Mouse (Mus musculus): ENCODE measurements around the gene Rpl29. TPM values are rescaled to one million over a fixed set of nuclear protein-coding genes. Genes with fewer than 3 reads are reported as not detected.

Rpl29 gene
- polyA plus RNA-seq, 1 experiment = 357 TPM

DNA sequence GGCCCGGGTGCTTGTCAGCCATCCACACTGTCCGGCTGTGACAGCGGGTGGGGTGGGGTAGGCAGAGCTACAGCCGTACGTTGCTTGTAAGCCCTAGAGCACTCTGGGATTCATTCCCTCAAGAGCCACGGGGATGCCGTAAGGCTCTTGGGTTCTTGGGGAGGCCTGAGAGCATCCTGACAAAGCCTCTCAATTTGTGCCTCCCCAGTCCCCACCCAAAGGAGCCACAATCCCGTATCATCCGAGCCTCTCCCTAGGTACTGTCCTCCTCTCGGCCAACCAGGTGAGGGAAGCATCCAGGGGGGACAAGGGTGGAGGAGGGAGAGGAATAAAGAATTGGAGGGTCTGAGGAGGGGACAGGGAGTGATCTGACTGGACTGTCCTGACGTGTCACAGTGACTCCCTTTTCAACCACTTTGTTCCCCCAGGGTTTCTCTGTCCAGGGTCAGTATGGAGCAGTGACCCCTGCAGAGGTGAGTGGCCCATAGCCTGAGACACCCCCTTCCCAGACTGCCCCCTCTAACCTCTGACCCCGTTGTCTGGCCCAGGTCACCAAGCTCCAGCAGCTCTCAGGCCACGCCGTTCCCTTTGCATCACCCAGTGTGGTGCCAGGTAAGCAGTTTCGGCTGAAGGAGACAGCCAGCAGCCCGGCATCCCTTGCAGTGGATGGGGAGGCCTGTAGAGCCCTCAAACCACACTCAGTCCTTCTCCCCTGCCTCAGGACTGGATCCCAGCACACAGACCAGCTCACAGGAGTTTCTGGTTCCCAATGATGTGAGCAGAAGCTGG, 32.6 kb downstream of the Rpl29 start:
- peaks cover 11% of the 10 kb centered on the region for H3K4me1 ChIP-seq (ENCODE audit: control insufficient read depth, insufficient read depth, low read length)
- no peaks in the 10 kb centered on the region for H3K27me3 ChIP-seq (ENCODE audit: control insufficient read depth, insufficient read depth, low read length)
- TF ChIP-seq POLR2A (IDR thresholded peaks at IDR 0.05; ENCODE audit: control insufficient read depth, low read depth, low read length) (no peak), CTCF (IDR thresholded peaks at IDR 0.05; ENCODE audit: control insufficient read depth, insufficient read depth, insufficient replicate concordance, low read depth, low read length) (no peak)
- no peak overlapping the region for H3K4me3 ChIP-seq (ENCODE audit: control insufficient read depth, low read depth, low read length)
- no peaks in the 10 kb centered on the region for H3K36me3 ChIP-seq (ENCODE audit: control insufficient read depth, insufficient read depth, low read length)
- H3K27ac ChIP-seq (ENCODE audit: control insufficient read depth, insufficient read depth, low read depth, low read length) = no peak overlapping the region

DNA sequence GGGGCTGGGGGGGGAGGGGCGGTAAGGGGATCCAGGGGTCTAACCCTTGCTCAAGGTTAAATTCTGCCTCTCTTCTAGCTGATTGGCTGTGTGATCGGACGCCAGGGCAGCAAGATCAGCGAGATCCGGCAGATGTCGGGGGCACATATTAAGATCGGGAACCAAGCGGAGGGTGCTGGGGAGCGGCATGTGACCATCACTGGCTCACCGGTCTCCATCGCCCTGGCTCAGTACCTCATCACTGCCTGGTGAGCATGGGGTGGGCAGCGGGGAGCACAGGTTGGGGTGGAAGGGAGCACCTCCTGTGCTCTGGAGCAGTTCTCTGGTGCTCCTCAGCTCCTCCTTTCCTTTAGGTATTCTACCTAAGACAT, 33.2 kb downstream of the Rpl29 start:
- Histone ChIP-seq H3K4me3 (ENCODE audit: control insufficient read depth, low read depth, low read length) (no peak overlapping the region), H3K27ac (ENCODE audit: control insufficient read depth, insufficient read depth, low read depth, low read length) (no peak overlapping the region), H3K36me3 (ENCODE audit: control insufficient read depth, insufficient read depth, low read length) (no peaks in the 10 kb centered on the region), H3K4me1 (ENCODE audit: control insufficient read depth, insufficient read depth, low read length) (peaks cover 11% of the 10 kb centered on the region), H3K27me3 (ENCODE audit: control insufficient read depth, insufficient read depth, low read length) (no peaks in the 10 kb centered on the region)
- TF ChIP-seq POLR2A (IDR thresholded peaks at IDR 0.05; ENCODE audit: control insufficient read depth, low read depth, low read length) (no peak), CTCF (IDR thresholded peaks at IDR 0.05; ENCODE audit: control insufficient read depth, insufficient read depth, insufficient replicate concordance, low read depth, low read length) (no peak)

DNA sequence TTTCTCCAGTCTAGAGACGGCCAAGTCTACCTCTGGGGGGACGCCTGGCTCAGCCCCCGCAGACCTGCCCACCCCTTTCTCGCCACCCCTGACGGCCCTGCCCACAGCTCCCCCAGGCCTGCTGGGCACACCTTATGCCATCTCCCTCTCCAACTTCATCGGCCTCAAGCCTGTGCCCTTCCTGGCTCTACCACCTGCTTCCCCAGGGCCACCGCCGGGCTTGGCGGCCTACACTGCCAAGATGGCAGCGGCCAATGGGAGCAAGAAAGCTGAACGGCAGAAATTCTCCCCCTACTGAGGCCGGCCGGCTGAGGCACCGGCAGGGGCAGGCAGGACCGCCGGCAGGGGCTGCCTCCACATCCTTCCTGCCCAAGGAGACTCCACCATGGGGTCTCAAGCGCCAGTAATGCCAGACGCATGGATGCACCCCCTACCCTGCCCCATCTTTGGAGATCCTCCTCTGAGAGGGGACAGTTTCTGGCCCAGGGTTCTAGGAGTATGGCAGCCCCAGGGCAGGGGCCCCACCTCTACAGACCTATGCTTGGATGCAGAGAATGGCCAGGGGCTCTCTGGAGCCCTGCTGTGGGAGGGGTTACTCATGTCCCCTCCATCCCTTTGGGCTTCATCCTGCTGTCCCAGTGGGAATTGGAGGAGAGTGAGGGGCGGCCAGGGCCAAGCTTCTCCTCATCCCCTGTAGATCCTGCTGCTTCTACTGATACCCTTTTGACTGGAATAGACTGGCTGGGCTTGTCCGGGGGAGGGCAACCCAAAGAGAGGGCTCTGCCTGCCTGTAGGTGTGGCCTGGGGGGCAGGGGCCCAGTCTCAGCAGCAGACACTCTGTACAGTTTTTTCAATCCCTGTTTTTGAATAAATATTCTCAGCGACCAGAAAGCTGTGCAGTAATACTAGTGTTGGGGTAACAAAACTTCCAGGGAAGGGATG, 34.1 kb downstream of the Rpl29 start:
- no peak overlapping the region for H3K27ac ChIP-seq (ENCODE audit: control insufficient read depth, insufficient read depth, low read depth, low read length)
- H3K27me3 ChIP-seq (ENCODE audit: control insufficient read depth, insufficient read depth, low read length) = no peaks in the 10 kb centered on the region
- peaks cover 11% of the 10 kb centered on the region for H3K4me1 ChIP-seq (ENCODE audit: control insufficient read depth, insufficient read depth, low read length)
- no peaks in the 10 kb centered on the region for H3K36me3 ChIP-seq (ENCODE audit: control insufficient read depth, insufficient read depth, low read length)
- H3K4me3 ChIP-seq (ENCODE audit: control insufficient read depth, low read depth, low read length) = no peak overlapping the region
- TF ChIP-seq CTCF (IDR thresholded peaks at IDR 0.05; ENCODE audit: control insufficient read depth, insufficient read depth, insufficient replicate concordance, low read depth, low read length) (no peak), POLR2A (IDR thresholded peaks at IDR 0.05; ENCODE audit: control insufficient read depth, low read depth, low read length) (no peak)

DNA sequence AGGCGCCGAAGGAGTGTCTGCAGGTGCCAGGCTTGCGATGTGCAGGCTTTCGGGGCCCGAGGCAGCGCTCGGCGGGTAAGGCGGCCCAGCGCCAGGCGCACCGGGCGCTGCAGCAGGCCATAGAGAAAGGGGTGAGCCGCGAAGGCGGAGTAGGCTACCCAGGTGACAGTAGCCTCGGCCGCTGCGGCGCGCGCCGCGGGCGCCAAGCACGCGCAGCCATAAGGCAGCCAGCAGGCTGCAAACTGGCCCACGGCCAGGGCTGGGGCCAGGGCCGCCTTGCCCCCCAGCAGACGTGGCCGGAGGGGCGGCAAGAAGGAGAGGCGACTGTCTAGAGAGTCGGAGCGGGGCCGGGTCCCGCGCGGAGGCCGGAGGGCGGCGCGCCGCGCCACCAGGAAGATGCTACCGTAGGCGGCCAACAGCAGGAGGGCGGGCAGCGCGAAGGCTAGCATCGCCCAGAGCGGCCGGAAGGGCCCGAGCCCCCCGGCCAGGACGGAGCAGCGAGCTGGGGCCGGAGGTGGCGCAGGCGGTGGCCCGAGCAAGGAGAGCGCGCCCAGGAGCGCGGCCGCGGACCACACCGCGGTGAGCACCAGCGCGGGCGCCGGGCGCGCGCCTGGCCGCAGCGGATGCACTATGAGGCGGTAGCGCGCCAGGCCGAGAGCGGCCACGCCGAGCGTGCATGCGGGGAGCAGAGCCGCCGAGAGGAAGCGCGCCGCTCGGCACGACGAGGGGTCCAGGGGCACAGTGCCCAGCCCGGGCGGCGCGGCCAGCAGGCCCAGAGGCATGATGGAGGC, 35.7 kb downstream of the Rpl29 start:
- no peaks in the 10 kb centered on the region for H3K36me3 ChIP-seq (ENCODE audit: control insufficient read depth, insufficient read depth, low read length)
- TF ChIP-seq CTCF (IDR thresholded peaks at IDR 0.05; ENCODE audit: control insufficient read depth, insufficient read depth, insufficient replicate concordance, low read depth, low read length) (no peak), POLR2A (IDR thresholded peaks at IDR 0.05; ENCODE audit: control insufficient read depth, low read depth, low read length) (no peak)
- no peaks in the 10 kb centered on the region for H3K27me3 ChIP-seq (ENCODE audit: control insufficient read depth, insufficient read depth, low read length)
- 0 out of 2 replicates have a peak overlapping the region, but pooled peaks have one; percentile 46 for H3K27ac ChIP-seq (ENCODE audit: control insufficient read depth, insufficient read depth, low read depth, low read length)
- H3K4me3 ChIP-seq (ENCODE audit: control insufficient read depth, low read depth, low read length) = peak overlapping the region; percentile 84
- peaks cover 11% of the 10 kb centered on the region for H3K4me1 ChIP-seq (ENCODE audit: control insufficient read depth, insufficient read depth, low read length)

DNA sequence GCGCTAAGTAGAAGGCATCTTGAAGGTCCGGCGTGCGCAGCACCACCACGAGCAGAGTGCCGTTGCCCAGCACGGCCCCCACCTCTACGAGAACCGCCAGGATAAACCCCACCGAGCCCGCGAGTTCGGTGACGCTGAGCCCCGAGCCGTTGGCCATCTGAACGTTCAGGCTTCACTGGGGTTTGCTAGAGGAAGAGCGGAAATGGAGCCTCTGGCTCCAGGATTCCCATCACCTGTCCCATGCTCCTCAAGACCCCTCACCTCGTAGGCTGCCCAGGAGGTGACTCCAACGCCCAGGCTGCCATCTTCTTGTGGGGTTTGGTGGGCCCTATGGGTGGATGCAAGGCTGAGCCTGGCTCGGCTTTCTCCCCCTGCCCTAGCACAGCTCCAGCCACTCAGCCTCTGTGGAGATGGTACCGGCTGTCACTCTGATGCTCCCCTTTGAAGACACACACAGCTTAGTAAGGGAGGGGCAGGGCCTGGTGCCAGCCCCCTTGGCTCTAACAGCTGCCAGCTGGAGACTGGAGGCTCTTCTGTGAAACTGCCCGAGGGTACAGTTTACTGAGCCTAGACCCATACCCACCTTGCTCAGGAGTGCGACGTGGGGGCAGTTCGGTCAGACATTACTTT, 36.4 kb downstream of the Rpl29 start, which contains the start of gene Gpr62:
Gpr62 (minus strand) TSS at position 368 of the 630 bp plus-strand sequence.
- TF ChIP-seq POLR2A (IDR thresholded peaks at IDR 0.05; ENCODE audit: control insufficient read depth, low read depth, low read length) (no peak; the same call in 1 of the 2 replicates), CTCF (IDR thresholded peaks at IDR 0.05; ENCODE audit: control insufficient read depth, insufficient read depth, insufficient replicate concordance, low read depth, low read length) (no peak)
- Histone ChIP-seq H3K4me1 (ENCODE audit: control insufficient read depth, insufficient read depth, low read length) (peaks cover 11% of the 10 kb centered on the region), H3K4me3 (ENCODE audit: control insufficient read depth, low read depth, low read length) (peak within 1 kb of the TSS; percentile 84), H3K27me3 (ENCODE audit: control insufficient read depth, insufficient read depth, low read length) (no peaks in the 10 kb centered on the region), H3K27ac (ENCODE audit: control insufficient read depth, insufficient read depth, low read depth, low read length) (peak within 1 kb of the TSS; percentile 67), H3K36me3 (ENCODE audit: control insufficient read depth, insufficient read depth, low read length) (no peaks in the 10 kb centered on the region)

DNA sequence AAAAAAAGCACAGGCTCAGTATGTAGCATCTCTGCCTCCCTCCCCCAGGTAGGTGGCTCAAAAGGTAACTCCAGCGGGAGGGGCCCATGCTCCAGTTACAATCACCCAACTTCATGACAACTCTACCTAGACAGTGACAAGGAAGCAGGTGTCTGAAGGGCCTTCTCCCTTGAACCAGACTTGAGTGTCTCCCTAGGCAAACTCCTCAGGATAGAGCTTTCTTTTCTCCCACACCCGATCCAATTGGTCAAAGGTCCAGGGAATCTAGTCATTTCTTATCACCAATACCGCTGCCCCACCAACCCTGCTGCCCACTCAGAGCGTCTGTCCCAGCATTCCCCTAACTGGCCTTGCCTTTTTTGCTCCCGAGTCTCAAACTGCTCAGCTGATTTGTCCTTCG, 37.5 kb downstream of the Rpl29 start:
- H3K36me3 ChIP-seq (ENCODE audit: control insufficient read depth, insufficient read depth, low read length) = no peaks in the 10 kb centered on the region
- peaks cover 11% of the 10 kb centered on the region for H3K4me1 ChIP-seq (ENCODE audit: control insufficient read depth, insufficient read depth, low read length)
- H3K27me3 ChIP-seq (ENCODE audit: control insufficient read depth, insufficient read depth, low read length) = no peaks in the 10 kb centered on the region
- H3K27ac ChIP-seq (ENCODE audit: control insufficient read depth, insufficient read depth, low read depth, low read length) = no peak overlapping the region
- H3K4me3 ChIP-seq (ENCODE audit: control insufficient read depth, low read depth, low read length) = no peak overlapping the region
- TF ChIP-seq POLR2A (IDR thresholded peaks at IDR 0.05; ENCODE audit: control insufficient read depth, low read depth, low read length) = no peak
- no peak for TF ChIP-seq CTCF (IDR thresholded peaks at IDR 0.05; ENCODE audit: control insufficient read depth, insufficient read depth, insufficient replicate concordance, low read depth, low read length)

Data from testis, adult 2 months (tissue).